Mouse (Mus musculus): ENCODE data around the gene Pepd.

Pepd gene

GRCm38 (mm10) chr7:34983702-34984475 is 71.7 kb downstream of the Pepd start:
- DNase-seq (ENCODE audit: low read depth): no peak

GRCm38 (mm10) chr7:34984526-34985133 is 72.5 kb downstream of the Pepd start:
- DNase-seq (ENCODE audit: low read depth): peak; percentile 15

DNA sequence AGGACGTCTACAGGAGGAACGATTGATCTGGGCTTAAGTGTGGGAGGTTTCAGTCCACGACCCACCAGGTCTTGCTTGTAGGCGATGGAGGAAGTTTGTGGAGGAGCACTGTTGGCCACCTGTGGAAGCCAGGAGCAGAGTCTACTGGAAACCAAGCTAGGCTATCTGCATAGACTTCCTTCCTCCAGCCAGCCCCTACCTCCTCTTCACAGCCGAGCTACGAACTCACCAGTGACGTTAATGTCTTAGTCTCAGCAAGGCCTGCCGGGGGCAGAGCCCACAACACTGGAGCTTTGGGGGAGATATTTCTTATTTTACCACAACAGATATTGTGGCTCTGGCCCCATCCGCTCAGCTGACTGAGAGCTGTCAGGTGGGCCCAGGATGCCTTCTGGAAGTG is 73.0 kb downstream of the Pepd start:
- DNase-seq (ENCODE audit: low read depth): no peak

DNA sequence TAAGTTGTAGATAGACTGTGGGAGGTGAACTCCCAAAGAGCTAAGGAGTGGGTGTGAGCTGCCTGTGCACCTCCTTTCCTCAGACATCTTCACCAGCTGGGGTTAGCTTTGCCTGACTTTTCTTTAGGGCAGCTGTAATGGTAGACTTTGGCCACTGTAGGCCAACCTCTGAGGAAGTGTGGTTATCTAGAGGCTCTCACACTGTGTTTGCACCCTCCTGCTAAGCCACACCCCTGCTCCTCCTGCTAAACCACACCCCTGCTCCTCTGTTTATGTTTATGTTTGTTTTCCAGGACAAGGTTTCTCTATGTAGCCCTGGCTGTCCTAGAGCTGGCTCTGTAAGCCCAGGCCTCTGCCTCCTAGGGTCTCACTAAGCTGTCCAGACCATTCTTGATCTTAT is 73.5 kb downstream of the Pepd start:
- DNase-seq (ENCODE audit: low read depth): no peak

DNA sequence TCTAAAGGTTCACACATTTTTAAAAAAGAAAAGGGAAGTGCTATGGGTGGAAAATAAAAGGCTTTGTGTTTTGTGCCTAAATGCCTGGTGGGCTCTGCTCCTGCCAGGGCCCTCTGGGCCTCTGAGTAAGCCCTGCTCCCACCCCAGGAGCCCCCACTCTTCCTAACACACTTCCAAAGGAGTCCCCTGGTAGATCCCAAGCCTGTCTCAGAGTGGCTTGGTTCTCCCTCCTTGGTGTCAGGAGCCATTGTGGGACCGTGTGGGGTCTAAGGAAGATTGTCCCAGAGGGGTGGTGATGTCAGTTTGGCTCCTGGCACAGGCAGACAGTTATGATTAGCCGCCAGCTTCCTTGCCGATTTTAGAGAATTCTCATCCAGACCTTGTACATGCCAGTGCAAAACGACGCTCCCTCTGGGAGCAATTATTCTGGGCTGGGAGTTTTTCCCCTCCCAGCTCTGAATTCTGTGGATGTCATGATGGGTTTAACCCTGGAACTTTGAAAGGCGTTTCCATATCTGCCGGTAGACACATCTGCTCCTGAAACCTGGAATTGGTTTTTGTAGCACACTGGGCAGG is 74.5 kb downstream of the Pepd start:
- peak; percentile 45 for DNase-seq (ENCODE audit: low read depth)

GRCm38 (mm10) chr7:34987258-34987657 is 75.1 kb downstream of the Pepd start:
- no peak for DNase-seq (ENCODE audit: low read depth)

DNA sequence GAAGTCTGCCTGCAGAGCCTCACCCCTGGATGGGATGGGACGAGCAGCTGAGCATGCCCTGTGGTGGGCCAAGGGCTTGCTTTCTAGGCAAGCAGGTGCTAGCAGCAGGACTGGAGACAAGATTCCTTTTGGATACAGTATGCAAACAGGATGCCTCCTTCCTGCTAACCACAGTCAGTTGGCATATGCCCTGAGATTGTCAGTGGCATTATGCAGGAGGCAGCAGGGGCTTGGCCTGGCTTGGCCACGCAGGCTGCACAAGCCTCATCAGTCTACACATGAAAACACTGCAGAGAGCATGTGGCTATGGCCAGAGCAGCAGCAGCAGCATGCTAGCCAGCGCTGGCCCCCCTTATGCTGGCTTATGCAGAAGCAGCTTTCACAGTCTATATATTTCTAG is 76.3 kb downstream of the Pepd start:
- DNase-seq (ENCODE audit: low read depth): no peak

DNA sequence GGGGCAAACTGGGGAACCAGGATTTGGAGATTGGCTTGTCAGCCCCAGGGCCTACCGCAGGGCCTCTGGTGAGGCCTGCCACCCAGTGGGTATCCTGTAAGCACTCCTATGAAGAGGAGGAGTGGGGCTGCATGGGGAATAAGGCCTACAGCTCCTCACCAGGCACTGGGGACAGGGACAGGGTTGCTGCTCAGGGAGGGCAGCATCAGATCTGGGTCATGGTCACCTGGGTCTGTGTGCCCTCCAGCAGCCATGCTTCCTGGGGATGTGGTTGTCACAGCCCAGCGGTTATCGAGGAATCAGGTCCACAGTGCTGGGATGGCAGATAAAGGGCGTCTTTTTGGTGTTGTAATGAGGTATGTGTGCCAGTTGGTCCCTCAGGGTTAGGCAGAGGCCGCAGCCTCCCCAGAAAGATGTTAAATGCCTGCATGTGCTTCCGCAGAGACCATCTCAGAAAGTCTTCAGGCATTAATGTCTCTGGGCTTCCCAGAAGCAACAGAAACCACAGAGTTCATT is 79.6 kb downstream of the Pepd start:
- no peak for DNase-seq (ENCODE audit: low read depth)

- DNase-seq (ENCODE audit: low read depth): no peak
These were observed 80.6 kb downstream of the Pepd start for GRCm38 (mm10) chr7:34992766-34993165.

DNA sequence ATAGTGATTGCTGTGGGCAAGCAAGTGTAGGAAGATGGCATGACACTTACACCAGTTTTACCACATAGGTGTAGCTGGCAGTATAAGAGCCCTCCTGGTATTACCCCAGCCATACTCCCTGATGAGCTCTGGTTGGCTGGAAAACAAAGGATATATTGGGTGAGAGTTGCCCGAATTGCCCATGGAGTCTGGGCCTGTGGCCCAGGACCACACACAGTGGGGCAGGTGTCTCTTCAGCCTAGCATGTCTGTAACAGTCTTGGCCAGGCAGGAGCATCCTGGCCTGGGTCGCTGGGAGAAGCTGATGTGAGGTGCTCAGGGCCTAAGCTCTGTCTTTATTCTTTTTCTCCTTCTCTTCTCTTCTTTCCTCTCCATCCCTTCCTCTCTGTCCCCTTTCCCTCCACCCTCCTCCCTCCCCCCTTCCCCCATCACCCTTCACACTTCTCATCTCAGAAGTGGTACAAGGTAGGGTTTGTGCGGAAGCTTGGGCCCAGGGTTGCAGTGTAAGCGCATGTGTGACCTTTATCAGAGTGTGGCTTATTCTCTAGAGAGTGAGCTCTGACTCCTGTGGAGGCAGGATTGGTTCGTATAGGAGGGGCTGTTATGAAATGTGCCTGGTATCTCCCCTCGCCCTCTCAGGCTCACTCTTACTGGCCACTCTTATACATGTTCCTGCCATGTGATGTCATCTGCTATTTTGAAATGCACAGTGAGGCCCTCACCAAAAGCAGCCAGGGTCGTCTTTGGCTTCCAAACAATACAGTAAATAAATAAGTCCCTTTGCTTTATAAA is 83.9 kb downstream of the Pepd start:
- DNase-seq (ENCODE audit: low read depth): no peak

DNA sequence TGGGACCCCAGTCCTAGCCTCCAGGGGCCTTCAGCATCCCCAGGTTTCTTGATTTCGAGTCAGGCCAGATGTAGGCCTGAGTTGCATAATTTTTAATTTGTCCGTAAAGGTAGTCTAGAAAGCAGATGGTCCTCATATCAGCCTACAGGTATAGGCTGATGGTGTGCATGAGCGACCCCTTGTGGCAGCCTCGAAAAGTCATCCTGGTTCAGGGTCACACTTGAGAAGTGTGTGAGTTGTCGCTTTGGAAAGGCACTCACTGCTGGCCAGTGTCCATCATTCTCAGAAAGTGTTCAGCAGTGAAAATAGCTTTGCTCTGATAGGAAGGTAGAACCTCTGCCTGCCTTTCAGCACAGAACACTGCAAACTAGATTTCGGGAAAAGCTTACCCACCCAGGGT is 88.7 kb downstream of the Pepd start:
- DNase-seq (ENCODE audit: low read depth): peak; percentile 61

DNA sequence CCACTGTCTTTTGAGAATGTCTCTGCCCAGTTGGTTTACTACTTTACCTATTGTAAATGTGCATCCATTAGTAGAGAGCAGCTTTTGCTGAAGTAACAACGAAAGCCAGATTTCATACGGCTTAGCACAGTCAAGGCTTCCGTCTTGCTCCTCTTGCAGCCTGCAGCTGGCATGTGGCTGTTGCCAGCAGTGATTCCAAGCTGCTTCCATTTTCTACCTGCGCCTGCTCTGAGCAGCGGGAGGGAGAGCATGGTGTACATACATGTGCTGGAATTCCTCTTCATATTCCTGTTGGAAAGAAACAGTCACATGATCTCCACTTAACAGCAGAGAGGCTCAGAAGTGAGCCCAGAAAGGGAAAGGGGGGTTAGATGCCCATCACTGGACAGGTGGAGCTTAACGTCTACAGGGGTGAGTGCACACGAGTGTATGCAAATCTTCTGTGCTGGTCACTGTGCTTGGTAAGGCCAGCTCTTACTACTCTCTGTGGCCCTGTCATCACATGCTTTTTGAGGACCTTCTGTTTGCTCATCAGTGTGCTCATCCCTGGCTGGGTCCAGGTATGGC is 91.1 kb downstream of the Pepd start:
- no peak for DNase-seq (ENCODE audit: low read depth)

- DNase-seq (ENCODE audit: low read depth): no peak
These were observed 94.5 kb downstream of the Pepd start for GRCm38 (mm10) chr7:35006661-35007060.

- DNase-seq (ENCODE audit: low read depth): no peak
These were observed 101.0 kb downstream of the Pepd start for GRCm38 (mm10) chr7:35013228-35013627.

GRCm38 (mm10) chr7:35015252-35015651 is 103.1 kb downstream of the Pepd start:
- DNase-seq (ENCODE audit: low read depth): peak; percentile 47

DNA sequence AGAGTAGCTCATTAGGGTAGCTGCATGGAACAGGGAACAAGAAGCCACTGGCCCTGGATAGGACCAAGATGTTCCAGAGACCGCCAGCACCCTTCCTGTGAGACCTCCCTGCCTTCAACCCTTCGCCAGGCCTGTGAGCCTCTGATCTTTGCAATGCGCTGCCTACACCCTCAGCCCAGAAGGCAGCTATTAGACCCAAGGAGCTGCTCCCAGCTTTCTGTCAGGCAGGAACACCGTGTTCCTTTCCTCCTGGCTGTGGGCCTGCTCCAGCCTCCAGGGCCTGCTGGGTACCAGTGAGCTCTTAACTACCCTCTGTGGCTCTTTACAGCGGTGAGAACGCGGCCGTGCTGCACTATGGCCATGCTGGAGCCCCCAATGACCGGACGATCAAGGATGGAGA is 109.2 kb downstream of the Pepd start:
- DNase-seq (ENCODE audit: low read depth): no peak

GRCm38 (mm10) chr7:35023251-35023650 is 111.1 kb downstream of the Pepd start:
- DNase-seq (ENCODE audit: low read depth): no peak

GRCm38 (mm10) chr7:35024426-35024825 is 112.2 kb downstream of the Pepd start:
- no peak for DNase-seq (ENCODE audit: low read depth)

DNA sequence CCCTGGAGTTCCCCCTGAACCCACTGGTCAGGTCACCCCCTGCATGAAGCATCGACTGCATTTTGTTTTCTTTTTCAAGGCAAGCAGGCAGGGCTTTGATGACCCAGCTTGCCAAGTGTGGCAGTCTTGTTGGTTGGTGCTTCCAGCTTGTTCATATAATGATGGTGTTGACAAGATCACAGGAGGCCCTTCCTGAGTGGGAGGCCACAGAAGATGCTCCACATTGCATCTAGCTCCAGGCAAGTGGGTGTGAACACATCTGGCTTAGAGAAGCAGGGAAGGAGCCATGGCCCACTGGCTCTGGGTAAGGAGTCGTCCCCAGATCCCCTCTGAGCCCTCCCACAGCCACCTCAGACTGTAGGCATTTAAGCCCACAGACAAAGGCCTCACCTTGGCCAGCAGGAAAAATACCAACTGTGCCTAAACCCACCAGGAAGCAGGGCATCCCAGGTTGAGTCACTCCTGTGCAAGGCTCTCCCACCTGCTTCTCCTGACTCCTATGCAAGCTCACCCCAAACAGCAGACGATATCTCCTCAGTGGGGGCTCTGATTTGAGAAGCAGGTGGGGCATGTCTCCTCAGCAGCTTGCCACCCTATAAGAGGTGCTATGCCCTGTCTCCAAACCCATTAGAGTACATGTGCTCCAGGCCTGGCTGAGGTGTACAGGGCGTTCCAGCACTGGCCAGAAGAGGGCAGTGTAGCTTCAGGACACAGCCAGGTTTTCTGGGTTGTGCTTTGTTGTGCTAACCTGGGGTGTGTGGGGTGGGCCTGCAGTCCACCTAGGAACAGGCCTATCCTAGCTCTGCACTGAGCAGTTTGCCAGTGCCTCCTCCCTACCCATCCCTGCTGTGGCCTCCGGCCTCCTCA is 113.5 kb downstream of the Pepd start:
- DNase-seq (ENCODE audit: low read depth): peak; percentile 82

DNA sequence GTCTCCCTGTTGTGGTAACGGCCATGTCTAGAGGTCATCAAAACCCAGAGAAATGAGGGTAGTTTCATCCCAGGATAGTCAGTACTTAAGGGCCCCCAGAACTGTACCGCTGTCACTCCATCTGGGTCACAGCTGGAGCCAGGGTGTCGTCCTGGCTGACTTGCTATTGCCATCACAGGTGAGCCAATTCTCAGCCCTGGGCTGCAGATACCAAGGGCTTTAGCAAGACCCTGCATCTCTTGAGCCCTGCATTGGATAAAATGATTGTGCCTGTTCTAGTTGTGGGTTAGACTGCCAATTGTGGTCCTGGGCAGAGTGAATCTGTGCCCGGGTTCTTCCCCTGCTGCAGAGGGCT is 114.1 kb downstream of the Pepd start:
- no peak for DNase-seq (ENCODE audit: low read depth)

- peak; percentile 69 for DNase-seq (ENCODE audit: low read depth)
These were observed 114.7 kb downstream of the Pepd start for GRCm38 (mm10) chr7:35026838-35027291.

Measured in NIH3T3 (cell line).